Mouse (Mus musculus) midbrain, embryonic 10.5 days (tissue): ENCODE results near the gene Vgll4. TPM values are rescaled to one million over a fixed set of nuclear protein-coding genes. Genes with fewer than 3 reads are reported as not detected.

Experiments
- DNase-seq: peaks from one replicate; pipeline ENCODE4 v3.0.0-alpha.2; 2017; ENCODE audit warnings: low spot score
- H3K27ac ChIP-seq: fragments of 300-500 bp; sonication (generic); replicated peaks from 2 replicates; pipeline ENCODE4 v1.5.1; 2016; ENCODE audit warnings: mild to moderate bottlenecking
- H3K27me3 ChIP-seq: fragments of 300-500 bp; sonication (generic); 2 replicates; pipeline ENCODE4 v1.6.1; 2016; ENCODE audit warnings: low read depth, mild to moderate bottlenecking; ENCODE audit not compliant: poor library complexity, severe bottlenecking
- H3K36me3 ChIP-seq: fragments of 300-500 bp; sonication (generic); 2 replicates; pipeline ENCODE4 v1.6.1; 2016; ENCODE audit warnings: mild to moderate bottlenecking, moderate library complexity
- H3K4me1 ChIP-seq: fragments of 300-500 bp; sonication (generic); 2 replicates; pipeline ENCODE4 v1.6.1; 2016
- H3K4me3 ChIP-seq: fragments of 300-500 bp; sonication (generic); 2 replicates; pipeline ENCODE4 v1.5.1; 2016; ENCODE audit warnings: mild to moderate bottlenecking, moderate library complexity
- H3K9me3 ChIP-seq: fragments of 300-500 bp; sonication (generic); replicated peaks from 2 replicates; pipeline ENCODE4 v1.6.1; 2016; ENCODE audit warnings: mild to moderate bottlenecking
- WGBS: fragments of 180-500 bp; shearing (Covaris S2); methylation state at CpG from one replicate; pipeline ENCODE4 v1.1.7; 2016; 5-methylcytosine and 5-hydroxymethylcytosine counted together
- polyA plus RNA-seq: library from polyadenylated mRNA; unstranded; fragments of >200 nt; fragmentation: Nextera tagmentation; extraction: Ambion mirVana; gene quantifications from 2 replicates; pipeline ENCODE4 v1.2.1, GENCODE M21; 2016

Vgll4 gene
- polyA plus RNA-seq, 1 experiment from 2014 or later = 70.9 TPM

DNA sequence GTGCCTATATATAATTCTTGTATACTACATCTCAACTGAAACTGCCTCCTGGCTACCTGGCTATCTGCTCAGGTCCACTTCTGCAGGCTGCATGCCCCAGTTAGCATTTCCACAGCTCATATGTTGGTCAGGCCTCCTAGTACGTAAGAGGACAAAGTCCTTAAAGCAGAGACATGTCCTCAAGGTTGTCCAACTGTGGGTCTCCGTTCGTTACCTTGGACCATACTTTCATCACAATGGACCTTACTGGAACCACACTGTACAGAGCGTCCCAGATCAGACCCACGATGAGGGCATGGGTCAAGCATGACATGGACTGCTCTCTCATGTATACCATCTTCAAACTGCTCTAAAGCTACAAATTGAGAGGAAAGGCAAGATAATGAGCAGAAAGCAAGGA is 16.2 kb downstream of the Vgll4 start:
- no peak for DNase-seq
- Histone ChIP-seq H3K4me1 (no peaks in the 10 kb centered on the region), H3K9me3 (no peaks in the 10 kb centered on the region), H3K4me3 (no peak overlapping the region), H3K36me3 (no peaks in the 10 kb centered on the region), H3K27ac (no peak overlapping the region), H3K27me3 (no peaks in the 10 kb centered on the region)
- WGBS = 93% methylated on average over 5 of the region's 5 CpGs

DNA sequence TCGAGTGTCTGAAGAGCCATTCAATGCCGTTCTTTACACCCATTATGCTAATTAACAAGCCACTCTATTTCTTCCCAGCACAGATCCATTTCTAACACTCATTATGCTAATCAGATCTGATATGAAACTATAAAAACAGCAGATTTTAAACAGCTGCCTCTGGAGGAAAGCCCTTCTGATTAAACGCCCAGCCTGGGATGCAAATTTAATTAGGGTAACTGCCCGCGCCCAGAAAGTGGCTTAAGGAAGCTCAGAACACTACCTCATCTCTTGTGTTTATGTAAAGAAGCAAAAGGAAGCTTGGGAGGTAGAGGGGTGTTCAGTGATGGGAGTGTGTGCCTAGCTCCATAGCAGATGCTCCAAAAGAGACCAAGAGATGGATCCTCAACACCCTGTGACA is 17.4 kb downstream of the Vgll4 start:
- 81% methylated on average over 5 of the region's 5 CpGs for WGBS
- H3K4me1 ChIP-seq = no peaks in the 10 kb centered on the region
- H3K36me3 ChIP-seq = no peaks in the 10 kb centered on the region
- no peak for DNase-seq
- no peaks in the 10 kb centered on the region for H3K9me3 ChIP-seq
- H3K27ac ChIP-seq = no peak overlapping the region
- no peak overlapping the region for H3K4me3 ChIP-seq
- no peaks in the 10 kb centered on the region for H3K27me3 ChIP-seq

DNA sequence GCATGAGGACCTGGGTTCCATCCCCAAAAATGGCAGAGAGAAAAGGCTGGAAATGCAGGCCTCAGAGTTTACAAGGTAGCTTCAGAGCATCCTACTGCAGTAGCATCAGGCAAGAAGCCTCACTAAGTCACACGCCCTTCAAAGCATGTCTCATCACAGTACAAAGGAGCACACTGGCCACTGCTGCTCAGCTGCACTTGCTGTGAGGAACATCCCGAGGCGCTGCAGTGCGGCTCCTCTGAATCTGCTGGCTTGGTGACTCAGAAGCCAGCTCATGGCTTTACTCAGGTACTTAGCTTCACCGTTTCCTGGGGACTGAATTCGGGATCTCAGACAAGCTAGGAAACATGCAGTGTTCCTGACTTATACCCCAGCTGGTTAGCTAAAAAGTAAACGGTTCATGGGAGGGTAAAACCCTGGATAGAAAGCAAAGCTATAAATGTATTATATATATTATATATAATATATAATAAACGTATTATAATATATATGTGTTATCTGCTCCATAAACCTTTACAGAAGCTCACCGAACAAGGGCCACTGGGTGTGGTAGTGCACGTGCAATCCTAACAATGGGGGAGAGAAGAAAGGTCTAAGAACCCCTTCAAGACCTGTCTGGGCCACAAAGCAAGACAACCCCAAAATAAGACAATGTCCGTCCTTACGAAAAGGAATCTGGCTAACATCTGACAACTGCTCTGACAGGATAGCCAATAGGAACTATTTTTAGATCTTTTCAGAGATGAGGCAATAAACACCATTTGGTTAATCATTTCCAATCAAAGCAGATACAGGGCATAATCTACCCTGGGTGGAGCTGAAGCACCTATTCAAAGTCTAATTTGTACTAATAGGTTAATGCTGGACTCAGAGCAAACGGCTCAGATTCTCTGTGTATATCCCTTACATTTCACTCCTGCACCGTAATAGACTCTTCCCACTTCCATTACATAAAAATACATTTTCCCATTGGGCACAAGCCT is 25.0 kb downstream of the Vgll4 start:
- Histone ChIP-seq H3K27ac (no peak overlapping the region), H3K36me3 (no peaks in the 10 kb centered on the region), H3K9me3 (no peaks in the 10 kb centered on the region), H3K27me3 (no peaks in the 10 kb centered on the region), H3K4me1 (no peaks in the 10 kb centered on the region), H3K4me3 (no peak overlapping the region)
- DNase-seq = no peak
- 88% methylated on average over 14 of the region's 14 CpGs for WGBS

DNA sequence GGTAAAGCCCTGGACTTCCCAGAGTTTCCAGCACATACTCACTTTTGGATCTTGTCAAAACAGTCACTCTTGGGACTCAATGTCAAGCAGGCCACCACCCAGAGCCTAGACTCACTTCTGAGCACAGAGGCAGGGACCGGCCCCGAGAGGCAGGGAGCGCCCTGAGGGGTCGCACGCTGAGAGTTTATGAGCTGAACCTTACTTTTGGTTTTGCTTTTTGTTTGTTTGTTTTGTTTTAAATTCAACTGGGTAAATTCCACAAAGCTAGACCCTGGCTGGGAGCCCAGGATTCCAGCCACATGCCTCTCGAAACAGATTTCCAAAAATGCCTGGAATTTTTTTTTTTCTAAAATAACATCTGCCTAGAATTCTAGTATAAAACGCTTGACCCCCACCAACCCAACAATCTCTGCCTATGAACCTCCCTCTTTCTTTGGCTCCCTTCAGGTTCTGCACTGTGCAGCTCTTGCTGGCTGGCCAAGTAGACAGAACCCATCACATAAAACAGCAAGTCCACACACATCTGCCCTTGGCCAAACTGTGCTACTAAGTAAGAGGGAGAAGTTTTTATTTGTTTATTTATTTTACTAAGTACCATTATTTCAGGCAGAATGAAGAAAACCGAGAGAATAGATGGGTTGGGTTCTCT is 28.5 kb downstream of the Vgll4 start:
- 80% methylated on average over 8 of the region's 8 CpGs for WGBS
- H3K36me3 ChIP-seq = no peaks in the 10 kb centered on the region
- no peaks in the 10 kb centered on the region for H3K4me1 ChIP-seq
- H3K27ac ChIP-seq = no peak overlapping the region
- H3K9me3 ChIP-seq = no peaks in the 10 kb centered on the region
- no peak for DNase-seq
- no peak overlapping the region for H3K4me3 ChIP-seq
- H3K27me3 ChIP-seq = no peaks in the 10 kb centered on the region

DNA sequence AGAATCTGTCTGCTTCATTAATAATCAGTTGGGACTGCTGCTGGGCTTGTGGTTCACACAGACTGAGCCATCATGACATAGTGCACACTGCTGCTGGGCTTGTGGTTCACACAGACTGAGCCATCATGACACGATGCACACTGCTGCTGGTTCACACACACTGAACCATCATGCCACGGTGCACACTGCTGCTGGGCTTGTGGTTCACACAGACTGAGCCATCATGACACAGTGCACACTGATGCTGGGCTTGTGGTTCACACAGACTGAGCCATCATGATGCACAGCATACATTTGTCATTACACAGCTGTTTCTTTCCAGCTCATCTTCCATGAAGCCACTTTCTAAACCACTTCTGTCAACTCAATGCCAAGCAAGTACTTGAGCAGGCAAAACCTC is 30.1 kb downstream of the Vgll4 start:
- Histone ChIP-seq H3K4me3 (no peak overlapping the region), H3K27me3 (no peaks in the 10 kb centered on the region), H3K27ac (no peak overlapping the region), H3K9me3 (no peaks in the 10 kb centered on the region), H3K4me1 (no peaks in the 10 kb centered on the region), H3K36me3 (no peaks in the 10 kb centered on the region)
- no peak for DNase-seq
- 91% methylated on average over 2 of the region's 2 CpGs for WGBS

DNA sequence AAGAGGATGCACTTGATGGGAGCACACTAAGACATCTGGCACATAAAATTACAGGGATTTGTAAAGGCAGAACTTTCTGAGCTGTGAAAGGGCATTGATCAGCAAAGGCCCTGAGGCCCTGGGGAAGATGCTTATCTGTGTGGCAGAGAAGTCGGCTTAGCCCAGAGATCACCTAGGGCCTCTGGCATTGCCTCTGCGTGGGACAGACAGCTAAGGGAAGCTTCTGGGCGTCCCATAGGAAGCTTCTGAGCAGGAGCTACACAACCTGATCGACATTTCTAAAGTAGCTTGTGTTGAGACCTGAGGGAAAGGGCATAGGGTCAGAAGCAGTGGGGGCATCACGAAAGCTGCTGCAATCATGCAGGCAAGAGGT is 32.9 kb downstream of the Vgll4 start:
- 80% methylated on average over 5 of the region's 5 CpGs for WGBS
- H3K4me1 ChIP-seq = no peaks in the 10 kb centered on the region
- no peaks in the 10 kb centered on the region for H3K27me3 ChIP-seq
- no peak for DNase-seq
- H3K4me3 ChIP-seq = no peak overlapping the region
- H3K36me3 ChIP-seq = no peaks in the 10 kb centered on the region
- no peak overlapping the region for H3K27ac ChIP-seq
- no peaks in the 10 kb centered on the region for H3K9me3 ChIP-seq

DNA sequence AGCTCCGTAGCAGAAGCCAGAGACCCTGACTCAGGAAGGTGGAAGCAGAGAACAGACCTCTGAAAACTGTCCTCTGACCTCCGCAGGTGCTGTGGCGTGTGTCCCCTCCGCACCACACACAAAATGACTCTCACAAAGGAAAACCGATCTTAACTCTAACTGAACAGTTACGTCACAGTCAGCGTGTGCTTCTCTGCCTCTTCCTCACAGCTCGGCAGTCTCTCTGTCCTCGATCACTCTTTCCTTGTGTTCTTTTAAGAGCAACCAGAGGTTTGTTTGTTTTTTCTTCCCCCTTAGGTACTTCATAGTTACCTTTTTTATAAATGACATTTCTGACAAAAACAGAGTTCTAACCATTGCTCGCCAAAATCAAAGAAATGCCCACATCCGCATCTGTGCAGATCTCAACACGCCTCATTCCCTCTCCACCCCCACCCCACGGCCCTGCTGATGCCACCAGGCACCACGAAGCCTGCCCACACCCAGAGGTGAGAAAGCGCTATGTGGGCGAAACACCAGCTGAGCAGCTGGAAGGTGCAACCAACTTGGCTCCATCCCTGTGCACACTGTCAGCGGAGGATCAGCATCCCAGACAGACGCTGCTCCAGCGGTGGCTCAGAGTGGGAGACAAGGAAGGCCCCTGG is 33.4 kb downstream of the Vgll4 start:
- H3K4me1 ChIP-seq = no peaks in the 10 kb centered on the region
- 87% methylated on average over 19 of the region's 19 CpGs for WGBS
- no peak overlapping the region for H3K27ac ChIP-seq
- no peaks in the 10 kb centered on the region for H3K9me3 ChIP-seq
- H3K36me3 ChIP-seq = no peaks in the 10 kb centered on the region
- H3K4me3 ChIP-seq = no peak overlapping the region
- no peaks in the 10 kb centered on the region for H3K27me3 ChIP-seq
- DNase-seq = no peak

DNA sequence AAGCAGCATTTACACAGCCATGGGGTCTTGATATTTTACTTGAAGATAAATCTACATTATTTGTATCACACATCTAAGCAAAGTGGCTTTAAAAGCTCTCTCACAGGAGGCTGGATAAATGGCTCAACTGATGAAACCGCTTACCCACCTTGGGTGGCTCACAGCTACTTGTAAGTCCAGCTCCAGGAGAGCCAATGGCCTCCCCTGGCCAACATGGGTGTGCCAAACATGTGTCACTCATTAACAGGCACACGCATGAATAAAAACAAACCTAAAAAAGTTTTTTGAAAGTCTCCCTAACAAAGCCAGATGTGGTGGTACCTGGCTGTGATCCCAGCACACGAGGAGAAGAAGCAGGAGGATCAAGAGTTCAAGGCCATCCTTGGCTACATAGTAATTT is 34.4 kb downstream of the Vgll4 start:
- no peak for DNase-seq
- Histone ChIP-seq H3K27me3 (no peaks in the 10 kb centered on the region), H3K27ac (no peak overlapping the region), H3K4me1 (no peaks in the 10 kb centered on the region), H3K4me3 (no peak overlapping the region), H3K9me3 (no peaks in the 10 kb centered on the region), H3K36me3 (no peaks in the 10 kb centered on the region)
- 82% methylated on average over 3 of the region's 3 CpGs for WGBS

DNA sequence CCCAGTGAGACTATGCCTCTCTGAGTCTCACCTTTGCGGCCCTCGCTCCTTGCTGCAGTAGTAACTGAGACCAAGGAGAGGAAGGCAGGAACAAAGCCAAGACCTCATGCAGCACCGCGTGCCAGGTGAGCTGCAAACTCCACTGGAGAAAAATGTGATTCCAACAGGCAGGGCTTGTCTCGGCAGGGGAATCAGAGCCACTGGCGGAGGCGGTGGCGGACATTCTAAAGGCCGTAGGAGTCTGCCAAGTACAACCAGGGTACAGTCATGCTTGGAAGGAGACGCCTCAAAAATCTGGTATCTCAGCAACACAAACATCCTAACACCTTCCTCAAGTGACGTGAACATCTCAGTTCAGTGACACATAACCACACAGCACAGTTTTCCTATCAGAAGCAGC is 35.7 kb downstream of the Vgll4 start:
- WGBS = 90% methylated on average over 11 of the region's 11 CpGs
- Histone ChIP-seq H3K27ac (no peak overlapping the region), H3K4me3 (no peak overlapping the region), H3K27me3 (no peaks in the 10 kb centered on the region), H3K36me3 (no peaks in the 10 kb centered on the region), H3K9me3 (no peaks in the 10 kb centered on the region), H3K4me1 (peaks cover 6% of the 10 kb centered on the region; the same call in 1 of the 2 replicates)
- no peak for DNase-seq

DNA sequence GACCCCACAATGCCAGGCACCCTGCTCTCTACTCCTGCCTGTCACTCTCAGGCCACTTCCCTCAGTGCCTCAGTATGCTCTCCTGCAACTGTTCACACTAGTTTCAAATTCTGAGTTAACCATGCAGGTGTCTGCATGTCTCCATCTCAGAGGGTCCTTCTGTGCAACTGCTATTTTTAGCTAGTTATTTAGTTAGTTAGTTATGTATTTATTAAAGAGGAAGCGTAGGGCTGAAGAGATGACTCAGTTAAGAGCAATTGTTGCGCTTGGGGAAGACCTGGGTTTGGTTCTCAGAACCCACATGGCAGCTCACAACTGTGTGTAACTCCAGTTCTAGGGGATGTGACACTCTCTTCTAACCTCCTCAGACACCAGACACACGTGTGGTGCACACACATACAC is 36.8 kb downstream of the Vgll4 start:
- H3K27ac ChIP-seq = no peak overlapping the region
- H3K4me3 ChIP-seq = no peak overlapping the region
- H3K9me3 ChIP-seq = no peaks in the 10 kb centered on the region
- no peaks in the 10 kb centered on the region for H3K27me3 ChIP-seq
- peaks cover 6% of the 10 kb centered on the region; the same call in 1 of the 2 replicates for H3K4me1 ChIP-seq
- no peaks in the 10 kb centered on the region for H3K36me3 ChIP-seq
- no peak for DNase-seq
- WGBS = 87% methylated on average over 3 of the region's 3 CpGs

DNA sequence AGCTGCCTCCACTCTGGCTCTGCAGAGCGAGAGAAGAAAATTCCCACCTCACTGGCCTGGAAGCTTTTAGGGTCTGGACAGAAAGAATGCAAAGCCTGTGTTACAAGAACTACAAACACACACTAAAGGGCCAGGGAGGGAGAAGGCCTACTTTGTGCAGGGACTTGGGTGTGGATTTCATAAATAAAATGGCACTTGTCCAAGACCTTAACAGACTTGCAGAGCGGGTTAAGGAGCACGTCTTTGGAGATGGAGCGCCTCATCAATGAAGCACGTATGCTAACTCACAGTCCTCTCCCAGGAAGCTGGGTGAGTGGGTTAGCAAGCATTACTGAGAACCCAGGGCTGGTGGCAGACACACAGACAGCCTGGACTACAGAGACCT is 37.7 kb downstream of the Vgll4 start:
- 86% methylated on average over 5 of the region's 5 CpGs for WGBS
- Histone ChIP-seq H3K4me1 (peaks cover 6% of the 10 kb centered on the region; the same call in 1 of the 2 replicates), H3K36me3 (no peaks in the 10 kb centered on the region), H3K4me3 (no peak overlapping the region), H3K9me3 (peaks cover 4% of the 10 kb centered on the region; the same call in 1 of the 2 replicates), H3K27ac (no peak overlapping the region), H3K27me3 (no peaks in the 10 kb centered on the region)
- no peak for DNase-seq

DNA sequence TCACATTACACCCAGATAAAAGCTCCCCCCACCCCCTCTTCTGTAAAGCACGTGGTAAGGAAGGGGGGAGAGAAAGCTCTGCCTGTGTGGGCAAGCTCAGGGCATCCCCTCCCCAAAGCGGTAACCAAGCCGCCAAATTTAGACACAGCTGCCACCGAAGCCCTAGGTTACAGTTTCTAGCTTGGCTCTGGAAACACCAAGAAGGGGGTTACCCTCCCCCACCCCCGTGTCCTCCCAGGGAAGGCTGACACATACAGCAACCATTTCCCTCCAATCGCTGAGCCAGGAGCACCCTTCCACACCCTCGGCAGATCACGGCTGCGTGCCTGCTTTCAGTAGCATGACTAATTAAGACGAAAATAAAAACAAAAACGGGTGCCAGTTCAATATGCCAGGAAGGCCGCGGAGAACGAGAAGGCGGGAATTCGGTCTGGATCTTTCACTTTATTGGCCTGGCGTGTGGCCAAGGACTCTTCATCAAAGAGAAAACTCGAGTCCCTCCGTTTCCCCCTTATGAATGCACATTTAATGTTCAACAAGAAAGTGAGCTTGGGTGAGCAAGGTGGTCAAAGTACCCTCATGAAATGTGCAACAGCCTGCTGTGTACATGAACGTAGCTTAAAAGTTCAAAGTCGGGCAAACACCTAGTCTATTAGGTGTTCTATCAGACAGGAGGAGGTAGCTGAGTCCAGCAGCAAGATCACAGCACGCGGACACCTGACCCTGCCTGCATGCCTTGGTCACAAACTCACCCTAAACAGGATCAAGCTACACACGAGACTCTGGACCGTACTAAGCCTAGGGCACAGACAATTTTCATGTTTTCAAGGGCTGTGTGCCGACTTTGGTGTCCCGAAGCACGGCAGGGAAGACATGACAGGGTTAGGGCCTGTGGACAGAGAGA is 38.3 kb downstream of the Vgll4 start:
- no peaks in the 10 kb centered on the region for H3K27me3 ChIP-seq
- H3K9me3 ChIP-seq = peaks cover 7% of the 10 kb centered on the region; the same call in 1 of the 2 replicates
- no peaks in the 10 kb centered on the region for H3K36me3 ChIP-seq
- DNase-seq = no peak
- WGBS = 85% methylated on average over 28 of the region's 28 CpGs
- no peak overlapping the region for H3K27ac ChIP-seq
- H3K4me3 ChIP-seq = no peak overlapping the region
- H3K4me1 ChIP-seq = peaks cover 6% of the 10 kb centered on the region; the same call in 1 of the 2 replicates
